Mouse (Mus musculus): ENCODE data around the gene Dlg5.

Gene Dlg5

GRCm38 (mm10) chr14:24245177-24246081 lies at the start of gene Dlg5:
Gene Dlg5 (minus strand): TSS chr14:24245920.
- H3K27me3 ChIP-seq (ENCODE audit: control insufficient read depth, insufficient read depth, low read length, poor library complexity, severe bottlenecking), result no peaks in the 10 kb centered on the region
- no peaks in the 10 kb centered on the region for H3K36me3 ChIP-seq (ENCODE audit: control insufficient read depth, insufficient read depth, low read length, poor library complexity, severe bottlenecking)
- DNase-seq (ENCODE audit: low read depth, low spot score), result no peak

- Histone ChIP-seq H3K27me3 (ENCODE audit: control insufficient read depth, insufficient read depth, low read length, poor library complexity, severe bottlenecking) (no peaks in the 10 kb centered on the region; the same call in 1 of the 2 replicates), H3K36me3 (ENCODE audit: control insufficient read depth, insufficient read depth, low read length, poor library complexity, severe bottlenecking) (no peaks in the 10 kb centered on the region)
- DNase-seq (ENCODE audit: low read depth, low spot score), result no peak
These were observed 47.9 kb upstream of the Dlg5 start for GRCm38 (mm10) chr14:24293631-24294030.

- H3K27me3 ChIP-seq (ENCODE audit: control insufficient read depth, insufficient read depth, low read length, poor library complexity, severe bottlenecking), result no peaks in the 10 kb centered on the region; the same call in 1 of the 2 replicates
- no peaks in the 10 kb centered on the region for H3K36me3 ChIP-seq (ENCODE audit: control insufficient read depth, insufficient read depth, low read length, poor library complexity, severe bottlenecking)
- DNase-seq (ENCODE audit: low read depth, low spot score), result no peak
These were observed 47.2 kb upstream of the Dlg5 start, which contains the start of gene E330034G19Rik for GRCm38 (mm10) chr14:24292914-24293313. Gene E330034G19Rik (plus strand): TSS chr14:24293214.

- H3K27me3 ChIP-seq (ENCODE audit: control insufficient read depth, insufficient read depth, low read length, poor library complexity, severe bottlenecking), result no peaks in the 10 kb centered on the region
- DNase-seq (ENCODE audit: low read depth, low spot score), result no peak
- H3K36me3 ChIP-seq (ENCODE audit: control insufficient read depth, insufficient read depth, low read length, poor library complexity, severe bottlenecking), result no peaks in the 10 kb centered on the region
These were observed 45.0 kb upstream of the Dlg5 start for GRCm38 (mm10) chr14:24290726-24291125.

- no peak for DNase-seq (ENCODE audit: low read depth, low spot score)
- H3K36me3 ChIP-seq (ENCODE audit: control insufficient read depth, insufficient read depth, low read length, poor library complexity, severe bottlenecking), result no peaks in the 10 kb centered on the region
- no peaks in the 10 kb centered on the region for H3K27me3 ChIP-seq (ENCODE audit: control insufficient read depth, insufficient read depth, low read length, poor library complexity, severe bottlenecking)
These were observed 40.4 kb upstream of the Dlg5 start for GRCm38 (mm10) chr14:24286136-24286535.

GRCm38 (mm10) chr14:24282276-24282675 lies 36.6 kb upstream of the Dlg5 start:
- DNase-seq (ENCODE audit: low read depth, low spot score), result no peak
- H3K27me3 ChIP-seq (ENCODE audit: control insufficient read depth, insufficient read depth, low read length, poor library complexity, severe bottlenecking), result no peaks in the 10 kb centered on the region
- no peaks in the 10 kb centered on the region for H3K36me3 ChIP-seq (ENCODE audit: control insufficient read depth, insufficient read depth, low read length, poor library complexity, severe bottlenecking)

- no peak for DNase-seq (ENCODE audit: low read depth, low spot score)
- Histone ChIP-seq H3K27me3 (ENCODE audit: control insufficient read depth, insufficient read depth, low read length, poor library complexity, severe bottlenecking) (no peaks in the 10 kb centered on the region), H3K36me3 (ENCODE audit: control insufficient read depth, insufficient read depth, low read length, poor library complexity, severe bottlenecking) (no peaks in the 10 kb centered on the region)
These were observed 35.6 kb upstream of the Dlg5 start for GRCm38 (mm10) chr14:24281278-24281677.

- DNase-seq (ENCODE audit: low read depth, low spot score), result no peak
- H3K27me3 ChIP-seq (ENCODE audit: control insufficient read depth, insufficient read depth, low read length, poor library complexity, severe bottlenecking), result no peaks in the 10 kb centered on the region
- H3K36me3 ChIP-seq (ENCODE audit: control insufficient read depth, insufficient read depth, low read length, poor library complexity, severe bottlenecking), result no peaks in the 10 kb centered on the region
These were observed 29.8 kb upstream of the Dlg5 start for GRCm38 (mm10) chr14:24275534-24275933.

- no peak for DNase-seq (ENCODE audit: low read depth, low spot score)
These were observed 27.9 kb upstream of the Dlg5 start for GRCm38 (mm10) chr14:24273575-24273974.

GRCm38 (mm10) chr14:24269571-24269970 lies 23.9 kb upstream of the Dlg5 start:
- no peak for DNase-seq (ENCODE audit: low read depth, low spot score)
- Histone ChIP-seq H3K36me3 (ENCODE audit: control insufficient read depth, insufficient read depth, low read length, poor library complexity, severe bottlenecking) (no peaks in the 10 kb centered on the region), H3K27me3 (ENCODE audit: control insufficient read depth, insufficient read depth, low read length, poor library complexity, severe bottlenecking) (no peaks in the 10 kb centered on the region)

More at GRCm38 (mm10) chr14:24273575-24273974, 27.9 kb upstream of the Dlg5 start:
- H3K27me3 ChIP-seq (ENCODE audit: control insufficient read depth, insufficient read depth, low read length, poor library complexity, severe bottlenecking), result no peaks in the 10 kb centered on the region
- no peaks in the 10 kb centered on the region for H3K36me3 ChIP-seq (ENCODE audit: control insufficient read depth, insufficient read depth, low read length, poor library complexity, severe bottlenecking)

GRCm38 (mm10) chr14:24262915-24263314 lies 17.2 kb upstream of the Dlg5 start:
- Histone ChIP-seq H3K36me3 (ENCODE audit: control insufficient read depth, insufficient read depth, low read length, poor library complexity, severe bottlenecking) (no peaks in the 10 kb centered on the region), H3K27me3 (ENCODE audit: control insufficient read depth, insufficient read depth, low read length, poor library complexity, severe bottlenecking) (no peaks in the 10 kb centered on the region)
- DNase-seq (ENCODE audit: low read depth, low spot score), result no peak

GRCm38 (mm10) chr14:24262382-24262781 lies 16.7 kb upstream of the Dlg5 start:
- DNase-seq (ENCODE audit: low read depth, low spot score), result no peak
- H3K36me3 ChIP-seq (ENCODE audit: control insufficient read depth, insufficient read depth, low read length, poor library complexity, severe bottlenecking), result no peaks in the 10 kb centered on the region
- H3K27me3 ChIP-seq (ENCODE audit: control insufficient read depth, insufficient read depth, low read length, poor library complexity, severe bottlenecking), result no peaks in the 10 kb centered on the region

GRCm38 (mm10) chr14:24260391-24260790 lies 14.7 kb upstream of the Dlg5 start:
- H3K27me3 ChIP-seq (ENCODE audit: control insufficient read depth, insufficient read depth, low read length, poor library complexity, severe bottlenecking), result no peaks in the 10 kb centered on the region
- H3K36me3 ChIP-seq (ENCODE audit: control insufficient read depth, insufficient read depth, low read length, poor library complexity, severe bottlenecking), result no peaks in the 10 kb centered on the region
- no peak for DNase-seq (ENCODE audit: low read depth, low spot score)

- Histone ChIP-seq H3K27me3 (ENCODE audit: control insufficient read depth, insufficient read depth, low read length, poor library complexity, severe bottlenecking) (no peaks in the 10 kb centered on the region), H3K36me3 (ENCODE audit: control insufficient read depth, insufficient read depth, low read length, poor library complexity, severe bottlenecking) (no peaks in the 10 kb centered on the region)
- no peak for DNase-seq (ENCODE audit: low read depth, low spot score)
These were observed 10.2 kb upstream of the Dlg5 start for GRCm38 (mm10) chr14:24255956-24256355.

- Histone ChIP-seq H3K36me3 (ENCODE audit: control insufficient read depth, insufficient read depth, low read length, poor library complexity, severe bottlenecking) (no peaks in the 10 kb centered on the region), H3K27me3 (ENCODE audit: control insufficient read depth, insufficient read depth, low read length, poor library complexity, severe bottlenecking) (no peaks in the 10 kb centered on the region)
- DNase-seq (ENCODE audit: low read depth, low spot score), result no peak
These were observed 8.0 kb upstream of the Dlg5 start for GRCm38 (mm10) chr14:24253611-24254202.
